Mouse (Mus musculus): ENCODE data around the gene Rdh16f2. TPM values are rescaled to one million over a fixed set of nuclear protein-coding genes. Genes with fewer than 3 reads are reported as not detected.
"Not testable (repeated sequence)": the region's sequence is repeated elsewhere in the genome, so short reads cannot be mapped to it uniquely, and the experiment has no call there.

Gene Rdh16f2
- polyA plus RNA-seq, 1 experiment from 2014 or later, result not detected

GRCm38 (mm10) chr10:127917183-127917582 is 50.9 kb downstream of the Rdh16f2 start:
- H3K36me3 ChIP-seq; H3K27me3 ChIP-seq; H3K4me2 ChIP-seq; H3K9me3 ChIP-seq (replicated peaks); ATAC-seq (replicated peaks; ENCODE audit: insufficient number of reproducible peaks, insufficient read depth, low FRiP score, low read depth); H3K4me3 ChIP-seq; H3K27ac ChIP-seq; H3K4me1 ChIP-seq (replicated peaks); H3K9ac ChIP-seq: not testable (repeated sequence)
- WGBS, result 76% methylated on average over 3 of the region's 3 CpGs

- H3K4me3 ChIP-seq, result no peak overlapping the region
- no peak for ATAC-seq (replicated peaks; ENCODE audit: insufficient number of reproducible peaks, insufficient read depth, low FRiP score, low read depth)
- H3K9me3 ChIP-seq (replicated peaks), result no peaks in the 10 kb centered on the region
- no peak overlapping the region for H3K27ac ChIP-seq
- WGBS, result 85% methylated on average over 5 of the region's 5 CpGs
- no peaks in the 10 kb centered on the region for H3K36me3 ChIP-seq
- no peak overlapping the region for H3K4me2 ChIP-seq
- H3K27me3 ChIP-seq, result no peaks in the 10 kb centered on the region
- no peaks in the 10 kb centered on the region for H3K4me1 ChIP-seq (replicated peaks)
- no peak overlapping the region for H3K9ac ChIP-seq
Measured at GRCm38 (mm10) chr10:127917651-127918050, 51.4 kb downstream of the Rdh16f2 start.

- Histone ChIP-seq H3K9me3 (replicated peaks) (no peaks in the 10 kb centered on the region), H3K27ac (no peak overlapping the region), H3K9ac (no peak overlapping the region), H3K4me3 (no peak overlapping the region), H3K36me3 (no peaks in the 10 kb centered on the region), H3K4me2 (no peak overlapping the region), H3K4me1 (replicated peaks) (no peaks in the 10 kb centered on the region), H3K27me3 (no peaks in the 10 kb centered on the region)
- ATAC-seq (replicated peaks; ENCODE audit: insufficient number of reproducible peaks, insufficient read depth, low FRiP score, low read depth), result no peak
- WGBS, result 74% methylated on average over 1 of the region's 1 CpGs
Measured at GRCm38 (mm10) chr10:127922241-127922640, 56.0 kb downstream of the Rdh16f2 start.

GRCm38 (mm10) chr10:127923024-127923423 is 56.8 kb downstream of the Rdh16f2 start:
- no peak overlapping the region for H3K9ac ChIP-seq
- 83% methylated on average over 8 of the region's 8 CpGs for WGBS
- H3K9me3 ChIP-seq (replicated peaks), result no peaks in the 10 kb centered on the region
- no peaks in the 10 kb centered on the region for H3K27me3 ChIP-seq
- ATAC-seq (replicated peaks; ENCODE audit: insufficient number of reproducible peaks, insufficient read depth, low FRiP score, low read depth), result no peak
- H3K36me3 ChIP-seq, result no peaks in the 10 kb centered on the region
- no peaks in the 10 kb centered on the region for H3K4me1 ChIP-seq (replicated peaks)
- no peak overlapping the region for H3K4me3 ChIP-seq
- no peak overlapping the region for H3K27ac ChIP-seq
- no peak overlapping the region for H3K4me2 ChIP-seq

- H3K9me3 ChIP-seq (replicated peaks), result no peaks in the 10 kb centered on the region
- no peak overlapping the region for H3K27ac ChIP-seq
- no peak for ATAC-seq (replicated peaks; ENCODE audit: insufficient number of reproducible peaks, insufficient read depth, low FRiP score, low read depth)
- 58% methylated on average over 7 of the region's 7 CpGs for WGBS
- H3K27me3 ChIP-seq, result no peaks in the 10 kb centered on the region
- no peaks in the 10 kb centered on the region for H3K36me3 ChIP-seq
- no peak overlapping the region for H3K4me2 ChIP-seq
- no peak overlapping the region for H3K9ac ChIP-seq
- H3K4me1 ChIP-seq (replicated peaks), result no peaks in the 10 kb centered on the region
- no peak overlapping the region for H3K4me3 ChIP-seq
Measured at GRCm38 (mm10) chr10:127924597-127925378, 58.5 kb downstream of the Rdh16f2 start.

Other genes with a start within 250 kb of the Rdh16f2 start
- gene Lrp1, start 245.3 kb upstream of the Rdh16f2 start, polyA plus RNA-seq (2015; fragmentation: Nextera tagmentation; extraction: Ambion mirVana), result 31.2 and 43.1 TPM in 2 replicates
- gene Stat6, start 223.5 kb upstream of the Rdh16f2 start, polyA plus RNA-seq (2015; fragmentation: Nextera tagmentation; extraction: Ambion mirVana), result 26.2 and 33.5 TPM in 2 replicates
- gene Nemp1, start 199.6 kb upstream of the Rdh16f2 start, polyA plus RNA-seq (2015; fragmentation: Nextera tagmentation; extraction: Ambion mirVana), result 7.8 and 8.9 TPM in 2 replicates
- gene Nab2, start 197.9 kb upstream of the Rdh16f2 start, polyA plus RNA-seq (2015; fragmentation: Nextera tagmentation; extraction: Ambion mirVana), result 10.9 and 14.9 TPM in 2 replicates
- 0.25 and 0.29 TPM in 2 replicates for gene Myo1a, start 161.3 kb upstream of the Rdh16f2 start, polyA plus RNA-seq (2015; fragmentation: Nextera tagmentation; extraction: Ambion mirVana)
- 0.43 and 0.64 TPM in 2 replicates for gene Tac2, start 142.0 kb upstream of the Rdh16f2 start, polyA plus RNA-seq (2015; fragmentation: Nextera tagmentation; extraction: Ambion mirVana)
- 1.6 TPM in 2 replicates for gene Zbtb39, start 126.9 kb upstream of the Rdh16f2 start, polyA plus RNA-seq (2015; fragmentation: Nextera tagmentation; extraction: Ambion mirVana)
- 14.1 and 16.3 TPM in 2 replicates for gene Gpr182, start 114.7 kb upstream of the Rdh16f2 start, polyA plus RNA-seq (2015; fragmentation: Nextera tagmentation; extraction: Ambion mirVana)
- 0.03 and 0.05 TPM in 2 replicates for gene Rdh1, start 106.8 kb upstream of the Rdh16f2 start, polyA plus RNA-seq (2015; fragmentation: Nextera tagmentation; extraction: Ambion mirVana)
- 0.10 TPM in 1 of 2 replicates, not detected in the other for gene Rdh16f1, start 106.7 kb upstream of the Rdh16f2 start, polyA plus RNA-seq (2015; fragmentation: Nextera tagmentation; extraction: Ambion mirVana)
- gene Rdh9, start 90.1 kb upstream of the Rdh16f2 start, polyA plus RNA-seq (2015; fragmentation: Nextera tagmentation; extraction: Ambion mirVana), result 0.11 TPM in 1 of 2 replicates, not detected in the other
- not detected in 2 replicates for gene Rdh16, start 65.3 kb upstream of the Rdh16f2 start, polyA plus RNA-seq (2015; fragmentation: Nextera tagmentation; extraction: Ambion mirVana)
- gene Rdh19, start 16.5 kb upstream of the Rdh16f2 start, polyA plus RNA-seq (2015; fragmentation: Nextera tagmentation; extraction: Ambion mirVana), result not detected in 2 replicates
- 0.11 TPM in 1 of 2 replicates, not detected in the other for gene Rdh7, start 22.3 kb downstream of the Rdh16f2 start, polyA plus RNA-seq (2015; fragmentation: Nextera tagmentation; extraction: Ambion mirVana)
- not detected in 2 replicates for gene Sdr9c7, start 32.0 kb downstream of the Rdh16f2 start, polyA plus RNA-seq (2015; fragmentation: Nextera tagmentation; extraction: Ambion mirVana)
- not detected in 2 replicates for gene Hsd17b6, start 141.1 kb downstream of the Rdh16f2 start, polyA plus RNA-seq (2015; fragmentation: Nextera tagmentation; extraction: Ambion mirVana)
- 41.5 and 50.3 TPM in 2 replicates for gene Prim1, start 148.7 kb downstream of the Rdh16f2 start, polyA plus RNA-seq (2015; fragmentation: Nextera tagmentation; extraction: Ambion mirVana)
- 429 and 467 TPM in 2 replicates for gene Naca, start 169.1 kb downstream of the Rdh16f2 start, polyA plus RNA-seq (2015; fragmentation: Nextera tagmentation; extraction: Ambion mirVana)
- 268 and 292 TPM in 2 replicates for gene Ptges3, start 192.5 kb downstream of the Rdh16f2 start, polyA plus RNA-seq (2015; fragmentation: Nextera tagmentation; extraction: Ambion mirVana)
- gene Atp5b, start 216.8 kb downstream of the Rdh16f2 start, polyA plus RNA-seq (2015; fragmentation: Nextera tagmentation; extraction: Ambion mirVana), result 5,437 and 6,121 TPM in 2 replicates
- 7.5 and 10.1 TPM in 2 replicates for gene Baz2a, start 225.1 kb downstream of the Rdh16f2 start, polyA plus RNA-seq (2015; fragmentation: Nextera tagmentation; extraction: Ambion mirVana)